Mouse (Mus musculus): ENCODE measurements at regions not wholly inside any gene's neighbourhood (a gene's known extent, or its start where the extent isn't known, plus 50 kb on each side); places are given as distances from the start of the nearest gene placed in this dataset.

DNA sequence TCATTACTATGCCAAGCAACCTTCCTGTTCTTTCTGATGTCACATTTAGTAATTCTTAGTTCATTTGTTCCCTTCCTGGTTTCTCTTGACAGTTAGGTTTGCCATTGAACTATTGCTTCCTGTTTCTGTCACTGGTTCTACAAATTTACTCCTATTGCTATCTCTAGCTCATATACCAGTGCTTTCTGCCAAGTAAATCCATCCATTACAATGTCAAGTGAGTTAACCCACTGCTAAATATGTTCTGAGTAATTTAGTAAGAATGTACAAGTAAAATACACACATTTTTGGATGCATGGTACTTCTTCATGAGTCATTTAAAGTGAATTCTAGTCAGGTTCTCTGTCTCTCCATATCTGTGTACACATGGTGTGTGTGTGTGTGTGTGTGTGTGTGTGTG is 489.5 kb downstream of the Nr2f2 start:
- no peak overlapping the region for H3K4me3 ChIP-seq (ENCODE audit: low read depth, low read length)
- H3K4me1 ChIP-seq (ENCODE audit: control insufficient read depth, insufficient read depth, low read length) = no peaks in the 10 kb centered on the region
- H3K9ac ChIP-seq (ENCODE audit: low read length) = no peak overlapping the region
- DNase-seq (ENCODE audit: low spot score) (no peak), ATAC-seq (ENCODE audit: insufficient number of reproducible peaks, low FRiP score, low TSS enrichment, low read depth) (no peak)
- H3K9me3 ChIP-seq (ENCODE audit: control insufficient read depth, low read length) = no peaks in the 10 kb centered on the region
- no peaks in the 10 kb centered on the region for H3K36me3 ChIP-seq (ENCODE audit: control insufficient read depth, insufficient read depth, low read length)
- H3K27me3 ChIP-seq (ENCODE audit: control insufficient read depth, insufficient read depth, low read length) = no peaks in the 10 kb centered on the region
- H3K27ac ChIP-seq (replicated peaks; ENCODE audit: low read depth, low read length) = no peak overlapping the region
- H3K4me2 ChIP-seq (ENCODE audit: low read depth, severe bottlenecking) = no peak overlapping the region

DNA sequence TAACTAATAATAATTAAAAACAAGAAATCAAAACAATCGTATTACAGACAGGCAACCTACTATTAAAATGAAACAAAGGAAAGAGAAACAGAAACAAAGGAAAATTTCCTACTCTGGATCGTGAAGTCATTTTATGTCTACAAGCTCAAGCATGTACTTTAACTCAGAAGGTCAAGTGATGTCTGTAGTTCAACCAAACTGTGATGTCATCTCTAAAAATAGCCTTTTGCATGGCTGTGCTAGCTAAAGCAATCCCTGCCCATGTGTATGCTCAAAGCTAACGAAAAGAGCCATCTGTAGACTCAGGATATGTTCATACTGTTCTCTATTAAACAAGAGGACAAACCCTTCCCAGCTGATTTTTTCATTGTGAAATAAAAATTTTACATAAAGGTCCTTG is 500.7 kb downstream of the Nr2f2 start:
- no peak overlapping the region for H3K4me3 ChIP-seq (ENCODE audit: low read depth, low read length)
- H3K27ac ChIP-seq (replicated peaks; ENCODE audit: low read depth, low read length) = no peak overlapping the region
- ATAC-seq (ENCODE audit: insufficient number of reproducible peaks, low FRiP score, low TSS enrichment, low read depth) = no peak
- no peaks in the 10 kb centered on the region for H3K36me3 ChIP-seq (ENCODE audit: control insufficient read depth, insufficient read depth, low read length)
- no peaks in the 10 kb centered on the region for H3K27me3 ChIP-seq (ENCODE audit: control insufficient read depth, insufficient read depth, low read length)
- H3K4me1 ChIP-seq (ENCODE audit: control insufficient read depth, insufficient read depth, low read length) = no peaks in the 10 kb centered on the region
- WGBS = 89% methylated on average over 3 of the region's 3 CpGs
- no peak for DNase-seq (ENCODE audit: low spot score)
- no peak overlapping the region for H3K4me2 ChIP-seq (ENCODE audit: low read depth, severe bottlenecking)
- H3K9ac ChIP-seq (ENCODE audit: low read length) = no peak overlapping the region
- H3K9me3 ChIP-seq (ENCODE audit: control insufficient read depth, low read length) = no peaks in the 10 kb centered on the region

DNA sequence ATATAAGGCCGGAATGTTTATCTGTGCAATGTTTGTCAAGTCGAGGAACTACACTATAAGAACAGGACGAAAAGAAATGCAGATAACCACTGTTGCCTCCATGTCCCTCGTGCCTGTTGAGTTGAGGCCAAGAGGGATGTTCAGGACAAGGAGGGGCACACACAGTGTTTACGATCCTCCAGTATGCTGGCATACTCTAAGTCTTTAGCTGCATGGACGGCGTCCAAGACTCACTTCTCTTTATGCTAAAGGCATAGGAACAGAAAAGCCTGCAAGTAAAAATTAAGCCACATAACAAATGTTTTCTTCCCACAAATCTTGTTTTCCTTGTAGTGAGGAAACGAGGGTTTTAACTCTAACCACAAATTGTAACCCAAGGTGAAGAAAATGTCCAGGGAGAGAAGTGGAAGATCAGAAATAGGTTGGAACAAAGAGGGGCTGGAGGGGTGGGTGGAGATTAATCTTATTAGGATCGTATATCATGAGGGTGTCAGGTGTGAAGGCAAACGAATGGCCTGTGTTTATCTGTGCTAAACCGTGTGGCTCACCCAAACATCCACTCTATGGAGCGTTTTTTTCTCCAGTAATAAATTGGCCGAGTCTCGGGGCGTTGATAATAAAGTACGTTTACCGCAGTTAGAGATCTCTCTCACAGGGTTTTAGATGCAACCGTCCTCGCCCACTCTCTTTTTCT is 521.8 kb downstream of the Nr2f2 start:
- Histone ChIP-seq H3K4me1 (ENCODE audit: control insufficient read depth, insufficient read depth, low read length) (no peaks in the 10 kb centered on the region), H3K4me3 (ENCODE audit: low read depth, low read length) (no peak overlapping the region), H3K27me3 (ENCODE audit: control insufficient read depth, insufficient read depth, low read length) (no peaks in the 10 kb centered on the region), H3K9ac (ENCODE audit: low read length) (no peak overlapping the region), H3K36me3 (ENCODE audit: control insufficient read depth, insufficient read depth, low read length) (no peaks in the 10 kb centered on the region), H3K9me3 (ENCODE audit: control insufficient read depth, low read length) (no peaks in the 10 kb centered on the region), H3K4me2 (ENCODE audit: low read depth, severe bottlenecking) (no peak overlapping the region), H3K27ac (replicated peaks; ENCODE audit: low read depth, low read length) (no peak overlapping the region)
- ATAC-seq (ENCODE audit: insufficient number of reproducible peaks, low FRiP score, low TSS enrichment, low read depth) (no peak), DNase-seq (ENCODE audit: low spot score) (no peak)
- 63% methylated on average over 19 of the region's 19 CpGs for WGBS

DNA sequence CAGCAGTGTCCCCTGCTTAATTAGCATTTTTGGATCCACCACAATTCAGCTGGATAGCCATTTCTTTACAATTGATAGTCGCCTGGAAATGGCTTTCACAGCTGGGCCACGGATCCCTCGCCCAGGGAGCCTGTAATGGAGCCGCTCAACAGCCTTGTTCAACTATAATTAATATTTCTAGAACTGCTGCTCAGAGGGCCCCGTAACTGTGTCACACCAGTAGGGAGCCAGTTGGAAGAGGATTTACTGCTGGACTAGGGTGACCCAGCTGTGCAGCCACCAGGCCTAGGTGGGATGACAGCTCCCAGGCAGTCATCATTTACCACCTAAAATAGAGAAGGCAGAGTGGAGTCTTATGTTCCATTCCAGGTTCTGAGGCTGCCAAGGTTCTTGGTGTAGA is 529.2 kb downstream of the Nr2f2 start:
- Histone ChIP-seq H3K9ac (ENCODE audit: low read length) (no peak overlapping the region), H3K4me3 (ENCODE audit: low read depth, low read length) (no peak overlapping the region), H3K4me2 (ENCODE audit: low read depth, severe bottlenecking) (no peak overlapping the region), H3K9me3 (ENCODE audit: control insufficient read depth, low read length) (no peaks in the 10 kb centered on the region), H3K27ac (replicated peaks; ENCODE audit: low read depth, low read length) (no peak overlapping the region), H3K4me1 (ENCODE audit: control insufficient read depth, insufficient read depth, low read length) (no peaks in the 10 kb centered on the region), H3K27me3 (ENCODE audit: control insufficient read depth, insufficient read depth, low read length) (no peaks in the 10 kb centered on the region), H3K36me3 (ENCODE audit: control insufficient read depth, insufficient read depth, low read length) (no peaks in the 10 kb centered on the region)
- ATAC-seq (ENCODE audit: insufficient number of reproducible peaks, low FRiP score, low TSS enrichment, low read depth) (no peak), DNase-seq (ENCODE audit: low spot score) (no peak)
- WGBS = 82% methylated on average over 5 of the region's 5 CpGs

DNA sequence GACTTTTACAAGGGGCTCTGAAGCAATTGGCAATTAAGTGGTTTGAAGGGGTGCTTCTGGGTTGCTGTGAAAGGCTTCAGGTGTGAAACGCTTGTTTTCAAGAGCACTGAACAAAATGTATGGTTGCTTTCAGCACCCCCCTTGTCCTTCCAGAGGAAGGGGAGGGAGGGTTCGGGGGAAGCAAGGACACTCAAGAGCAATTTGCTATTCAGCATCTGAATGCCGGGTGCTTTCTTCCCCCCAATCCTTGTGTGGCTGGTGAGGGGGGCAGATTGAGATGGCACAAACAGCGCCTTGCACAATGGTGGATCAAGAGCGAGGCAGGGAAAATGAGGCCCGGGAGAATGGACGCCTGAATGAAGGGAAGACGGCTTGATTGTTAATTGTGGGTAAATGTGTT is 539.3 kb downstream of the Nr2f2 start:
- DNase-seq (ENCODE audit: low spot score) = no peak
- Histone ChIP-seq H3K27me3 (ENCODE audit: control insufficient read depth, insufficient read depth, low read length) (no peaks in the 10 kb centered on the region), H3K36me3 (ENCODE audit: control insufficient read depth, insufficient read depth, low read length) (no peaks in the 10 kb centered on the region), H3K4me1 (ENCODE audit: control insufficient read depth, insufficient read depth, low read length) (no peaks in the 10 kb centered on the region), H3K27ac (replicated peaks; ENCODE audit: low read depth, low read length) (no peak overlapping the region), H3K9me3 (ENCODE audit: control insufficient read depth, low read length) (no peaks in the 10 kb centered on the region), H3K4me3 (ENCODE audit: low read depth, low read length) (no peak overlapping the region), H3K4me2 (ENCODE audit: low read depth, severe bottlenecking) (no peak overlapping the region), H3K9ac (ENCODE audit: low read length) (no peak overlapping the region)
- ATAC-seq (ENCODE audit: insufficient number of reproducible peaks, low FRiP score, low TSS enrichment, low read depth) = no peak
- WGBS = 31% methylated on average over 8 of the region's 8 CpGs

DNA sequence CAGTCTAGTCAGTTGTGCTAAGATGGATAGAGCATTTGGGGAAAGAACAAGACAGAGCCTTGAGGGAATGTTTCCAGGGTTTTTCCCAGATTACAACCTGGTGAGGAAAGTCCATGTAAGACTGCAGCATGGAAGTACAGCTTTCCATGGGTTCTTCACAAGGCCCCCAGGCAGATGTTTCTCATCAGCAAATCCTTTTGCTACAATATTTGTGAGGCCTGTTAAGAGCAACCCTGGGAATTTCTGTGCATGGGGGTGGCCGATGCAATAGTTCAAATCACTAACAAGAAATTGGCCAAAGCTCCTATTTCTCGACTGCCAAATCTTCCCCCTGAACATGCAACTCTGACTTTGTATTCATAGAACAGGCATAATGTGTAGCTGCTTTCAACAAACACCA is 546.0 kb downstream of the Nr2f2 start:
- Histone ChIP-seq H3K27ac (replicated peaks; ENCODE audit: low read depth, low read length) (no peak overlapping the region), H3K27me3 (ENCODE audit: control insufficient read depth, insufficient read depth, low read length) (no peaks in the 10 kb centered on the region), H3K4me2 (ENCODE audit: low read depth, severe bottlenecking) (no peak overlapping the region), H3K4me1 (ENCODE audit: control insufficient read depth, insufficient read depth, low read length) (no peaks in the 10 kb centered on the region), H3K9ac (ENCODE audit: low read length) (no peak overlapping the region), H3K4me3 (ENCODE audit: low read depth, low read length) (no peak overlapping the region), H3K36me3 (ENCODE audit: control insufficient read depth, insufficient read depth, low read length) (no peaks in the 10 kb centered on the region), H3K9me3 (ENCODE audit: control insufficient read depth, low read length) (no peaks in the 10 kb centered on the region)
- DNase-seq (ENCODE audit: low spot score) = no peak
- WGBS = 63% methylated on average over 2 of the region's 2 CpGs
- no peak for ATAC-seq (ENCODE audit: insufficient number of reproducible peaks, low FRiP score, low TSS enrichment, low read depth)

DNA sequence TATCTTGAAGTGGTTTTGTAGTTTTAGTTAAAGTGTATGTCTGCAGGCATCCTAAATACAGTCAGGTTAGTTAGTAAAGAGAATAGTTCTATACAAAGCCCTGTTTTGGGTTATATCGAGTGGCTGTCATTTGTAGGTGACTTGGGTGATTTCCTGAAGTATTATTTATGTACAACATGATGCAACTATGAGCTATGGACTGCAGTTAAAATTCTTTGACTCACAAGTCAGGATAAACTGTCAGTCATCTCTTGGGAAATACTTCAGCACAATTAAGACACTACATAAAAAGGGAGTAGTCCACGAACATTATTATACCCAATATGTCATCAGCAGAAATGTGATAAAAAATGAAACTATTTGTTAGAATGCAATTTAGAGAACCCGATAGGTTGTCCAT is 554.2 kb downstream of the Nr2f2 start:
- no peak for ATAC-seq (ENCODE audit: insufficient number of reproducible peaks, low FRiP score, low TSS enrichment, low read depth)

DNA sequence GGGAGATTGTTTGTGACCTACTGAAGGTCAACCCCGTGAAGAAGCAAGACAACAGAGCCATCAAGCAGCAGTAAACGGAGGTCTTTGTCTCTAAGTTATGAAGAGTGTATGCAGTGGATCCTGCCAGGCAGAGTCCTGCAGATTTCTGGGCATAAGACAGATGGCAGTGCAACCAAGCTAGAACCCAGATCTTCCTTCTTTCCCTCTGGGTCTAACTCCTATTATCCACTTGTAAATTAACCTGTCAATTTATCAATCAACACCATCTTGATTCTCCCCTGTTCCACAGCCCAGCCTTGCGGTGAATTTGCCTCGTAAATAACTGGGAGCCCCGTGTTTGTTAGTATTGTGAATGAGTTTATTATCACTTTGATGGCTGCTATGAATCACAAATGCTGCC is 555.7 kb downstream of the Nr2f2 start:
- ATAC-seq (ENCODE audit: insufficient number of reproducible peaks, low FRiP score, low TSS enrichment, low read depth) (no peak), DNase-seq (ENCODE audit: low spot score) (no peak)
- H3K4me1 ChIP-seq (ENCODE audit: control insufficient read depth, insufficient read depth, low read length) = no peaks in the 10 kb centered on the region
- WGBS = 5% methylated on average over 5 of the region's 5 CpGs
- H3K36me3 ChIP-seq (ENCODE audit: control insufficient read depth, insufficient read depth, low read length) = no peaks in the 10 kb centered on the region
- H3K9me3 ChIP-seq (ENCODE audit: control insufficient read depth, low read length) = no peaks in the 10 kb centered on the region
- H3K9ac ChIP-seq (ENCODE audit: low read length) = no peak overlapping the region
- no peak overlapping the region for H3K4me2 ChIP-seq (ENCODE audit: low read depth, severe bottlenecking)
- H3K27ac ChIP-seq (replicated peaks; ENCODE audit: low read depth, low read length) = no peak overlapping the region
- no peak overlapping the region for H3K4me3 ChIP-seq (ENCODE audit: low read depth, low read length)
- no peaks in the 10 kb centered on the region for H3K27me3 ChIP-seq (ENCODE audit: control insufficient read depth, insufficient read depth, low read length)

More for the DNA sequence above, 554.2 kb downstream of the Nr2f2 start:
- Histone ChIP-seq H3K4me3 (ENCODE audit: low read depth, low read length) (no peak overlapping the region), H3K27me3 (ENCODE audit: control insufficient read depth, insufficient read depth, low read length) (no peaks in the 10 kb centered on the region), H3K9me3 (ENCODE audit: control insufficient read depth, low read length) (no peaks in the 10 kb centered on the region), H3K4me1 (ENCODE audit: control insufficient read depth, insufficient read depth, low read length) (no peaks in the 10 kb centered on the region), H3K27ac (replicated peaks; ENCODE audit: low read depth, low read length) (no peak overlapping the region), H3K36me3 (ENCODE audit: control insufficient read depth, insufficient read depth, low read length) (no peaks in the 10 kb centered on the region), H3K9ac (ENCODE audit: low read length) (no peak overlapping the region), H3K4me2 (ENCODE audit: low read depth, severe bottlenecking) (no peak overlapping the region)
- 75% methylated on average over 3 of the region's 3 CpGs for WGBS
- DNase-seq (ENCODE audit: low spot score) = no peak

DNA sequence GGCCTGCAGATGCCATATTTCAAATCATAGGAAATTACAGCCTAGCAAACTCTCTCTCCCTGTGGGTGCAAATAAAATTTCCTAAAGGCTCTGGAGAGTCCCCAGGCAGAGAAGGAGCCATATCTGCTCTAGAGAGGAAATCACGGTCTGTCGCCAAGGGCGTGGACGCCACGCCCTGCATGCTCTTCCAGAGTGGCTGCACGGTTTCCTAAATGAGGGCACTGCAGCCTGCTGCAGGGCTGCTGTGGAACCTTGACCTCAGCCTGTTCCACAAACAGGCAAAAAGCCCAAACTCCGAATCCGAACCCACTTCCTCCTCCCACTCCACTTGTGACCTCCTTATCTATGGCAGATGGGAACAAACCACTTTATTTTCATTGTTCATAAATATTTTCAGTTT is 559.3 kb downstream of the Nr2f2 start:
- no peaks in the 10 kb centered on the region for H3K27me3 ChIP-seq (ENCODE audit: control insufficient read depth, insufficient read depth, low read length)
- no peaks in the 10 kb centered on the region for H3K9me3 ChIP-seq (ENCODE audit: control insufficient read depth, low read length)
- H3K27ac ChIP-seq (replicated peaks; ENCODE audit: low read depth, low read length) = no peak overlapping the region
- DNase-seq (ENCODE audit: low spot score) = no peak
- ATAC-seq (ENCODE audit: insufficient number of reproducible peaks, low FRiP score, low TSS enrichment, low read depth) = no peak
- H3K4me1 ChIP-seq (ENCODE audit: control insufficient read depth, insufficient read depth, low read length) = no peaks in the 10 kb centered on the region
- no peaks in the 10 kb centered on the region for H3K36me3 ChIP-seq (ENCODE audit: control insufficient read depth, insufficient read depth, low read length)
- no peak overlapping the region for H3K9ac ChIP-seq (ENCODE audit: low read length)
- no peak overlapping the region for H3K4me3 ChIP-seq (ENCODE audit: low read depth, low read length)
- 48% methylated on average over 8 of the region's 8 CpGs for WGBS
- H3K4me2 ChIP-seq (ENCODE audit: low read depth, severe bottlenecking) = no peak overlapping the region

Data from limb, embryonic 11.5 days (tissue).